Mouse (Mus musculus) right cerebral cortex, postnatal 36 days (tissue): ENCODE measurements at regions not wholly inside any gene's neighbourhood (a gene's known extent, or its start where the extent isn't known, plus 50 kb on each side); places are given as distances from the start of the nearest gene placed in this dataset.

Experiments used
- DNase-seq, 2 experiments: peaks; one replicate each; pipeline ENCODE4 v3.0.0; 2022; ENCODE audit warnings: low spot score in 2 of 2, mixed read lengths in 1 of 2

GRCm38 (mm10) chr15:87476862-87477490, 67.1 kb upstream of the Fam19a5 start:
- no peak for DNase-seq

GRCm38 (mm10) chr15:87480758-87481157, 63.3 kb upstream of the Fam19a5 start:
- DNase-seq = peak in 1 of 2 experiments; percentile 8
